Mouse (Mus musculus) heart, postnatal 10 days (tissue): ENCODE results near the gene Mmp8. TPM values are rescaled to one million over a fixed set of nuclear protein-coding genes. Genes with fewer than 3 reads are reported as not detected.

ENCODE experiments used
- DNase-seq, 2 experiments: peaks; one replicate each; pipeline ENCODE4 v3.0.0; 2021
- intact Hi-C: fragments of 180-260 bp; cut with DNase I; formaldehyde crosslinking; loops from one replicate; pipeline ENCODE4 v1.15.1; 2025
- total RNA-seq, 2 experiments: library from RNA; stranded (reverse); gene quantifications; 2 replicates each; pipeline ENCODE4 v1.2.3; 2021

Gene Mmp8
- under 1 TPM in 1 of 2 experiments, not detected in 1; 0.10 TPM for total RNA-seq

GRCm38 (mm10) chr9:7558221-7559017 is at the start of gene Mmp8:
Mmp8 (plus strand) TSS chr9:7558456.
- intact Hi-C loops = no loop called here
- DNase-seq = peak in 1 of 2 experiments; percentile 22

- intact Hi-C loops = no loop called here
- DNase-seq = no peak
Observed at GRCm38 (mm10) chr9:7509619-7510233, 48.5 kb upstream of the Mmp8 start.

- intact Hi-C loops = no loop called here
- no peak for DNase-seq
Observed at GRCm38 (mm10) chr9:7517944-7518571, 40.2 kb upstream of the Mmp8 start.

GRCm38 (mm10) chr9:7526255-7526940 is 31.9 kb upstream of the Mmp8 start:
- intact Hi-C loops = no loop called here
- DNase-seq = no peak

- DNase-seq = no peak
- intact Hi-C loops = no loop called here
Observed at GRCm38 (mm10) chr9:7542763-7543162, 15.5 kb upstream of the Mmp8 start.

GRCm38 (mm10) chr9:7544923-7545457 is 13.3 kb upstream of the Mmp8 start:
- intact Hi-C loops = no loop called here
- peak; percentile 26 to 34 for DNase-seq

- intact Hi-C loops = no loop called here
- peak; percentile 80 for DNase-seq
Observed at GRCm38 (mm10) chr9:7545471-7545870, 12.8 kb upstream of the Mmp8 start.

GRCm38 (mm10) chr9:7545920-7546319 is 12.3 kb upstream of the Mmp8 start:
- intact Hi-C loops = no loop called here

GRCm38 (mm10) chr9:7551943-7552342 is 6.3 kb upstream of the Mmp8 start:
- intact Hi-C loops = no loop called here
- no peak for DNase-seq

More at GRCm38 (mm10) chr9:7545920-7546319, 12.3 kb upstream of the Mmp8 start:
- peak in 1 of 2 experiments; percentile 6 for DNase-seq

- DNase-seq = no peak
- intact Hi-C loops = no loop called here
Observed at GRCm38 (mm10) chr9:7553536-7553935, 4.7 kb upstream of the Mmp8 start.

GRCm38 (mm10) chr9:7554382-7554781 is 3.9 kb upstream of the Mmp8 start:
- DNase-seq = peak; percentile 20 to 35
- intact Hi-C loops = loop anchor here (2.0 kb wide), 1 partner anchor 40 kb away; no protein-coding TSS in a partner anchor

- intact Hi-C loops = no loop called here
Observed at GRCm38 (mm10) chr9:7560026-7560425, 1.8 kb downstream of the Mmp8 start.

GRCm38 (mm10) chr9:7567376-7567775 is 9.1 kb downstream of the Mmp8 start:
- DNase-seq = no peak
- intact Hi-C loops = no loop called here

More at GRCm38 (mm10) chr9:7560026-7560425, 1.8 kb downstream of the Mmp8 start:
- DNase-seq = no peak

GRCm38 (mm10) chr9:7567923-7568322 is 9.7 kb downstream of the Mmp8 start:
- DNase-seq = no peak

GRCm38 (mm10) chr9:7570485-7570884 is 12.2 kb downstream of the Mmp8 start:
- intact Hi-C loops = no loop called here
- no peak for DNase-seq

More at GRCm38 (mm10) chr9:7567923-7568322, 9.7 kb downstream of the Mmp8 start:
- intact Hi-C loops = no loop called here

- DNase-seq = no peak
- intact Hi-C loops = no loop called here
Observed at GRCm38 (mm10) chr9:7571162-7571561, 12.9 kb downstream of the Mmp8 start, which contains the start of gene Mmp27. Mmp27 (plus strand) TSS chr9:7571396.

GRCm38 (mm10) chr9:7572188-7572587 is 13.9 kb downstream of the Mmp8 start:
- DNase-seq = no peak
- intact Hi-C loops = no loop called here

GRCm38 (mm10) chr9:7572663-7573308 is 14.5 kb downstream of the Mmp8 start:
- intact Hi-C loops = no loop called here
- DNase-seq = no peak

GRCm38 (mm10) chr9:7575526-7575925 is 17.3 kb downstream of the Mmp8 start:
- no peak for DNase-seq
- intact Hi-C loops = no loop called here

GRCm38 (mm10) chr9:7577371-7577770 is 19.1 kb downstream of the Mmp8 start:
- intact Hi-C loops = no loop called here
- DNase-seq = no peak
